Mouse (Mus musculus) spleen, adult 2 months (tissue): Measurements from ENCODE around the gene Fgfr2. TPM values are rescaled to one million over a fixed set of nuclear protein-coding genes. Genes with fewer than 3 reads are reported as not detected.

Experiments
- DNase-seq, 2 experiments: peaks; one replicate each; pipeline versions ENCODE4 v3.0.0 to v3.0.0-alpha.2; 2012 to 2021; ENCODE audit warnings: low spot score in 2 of 2, low read depth in 1 of 2
- H3K27ac ChIP-seq: fragments of 200-500 bp; 2 replicates; pipeline ENCODE4 v1.5.1; 2012; ENCODE audit warnings: low read length, inconsistent platforms; ENCODE audit not compliant: insufficient read depth
- H3K27me3 ChIP-seq: fragments of 200-500 bp; 2 replicates; pipeline ENCODE4 v1.6.1; 2012; ENCODE audit warnings: mild to moderate bottlenecking, moderate library complexity, low read length, inconsistent platforms; ENCODE audit not compliant: control insufficient read depth, insufficient read depth
- H3K36me3 ChIP-seq: fragments of 200-500 bp; 2 replicates; pipeline ENCODE4 v1.6.1; 2012; ENCODE audit warnings: mild to moderate bottlenecking, low read length, inconsistent platforms; ENCODE audit not compliant: control insufficient read depth, insufficient read depth
- H3K4me1 ChIP-seq: fragments of 200-500 bp; 2 replicates; pipeline ENCODE4 v1.6.1; 2011; ENCODE audit warnings: inconsistent platforms; ENCODE audit not compliant: control insufficient read depth, insufficient read depth, insufficient read length
- H3K4me3 ChIP-seq: fragments of 200-500 bp; 2 replicates; pipeline ENCODE4 v1.5.1; 2011; ENCODE audit warnings: mild to moderate bottlenecking, inconsistent platforms; ENCODE audit not compliant: insufficient read depth, insufficient read length; ENCODE audit errors: extremely low read depth
- CTCF ChIP-seq: fragments of 200-500 bp; IDR thresholded peaks from 2 replicates; pipeline ENCODE4 v1.5.1; 2011; ENCODE audit warnings: mild to moderate bottlenecking, inconsistent platforms; ENCODE audit not compliant: insufficient read depth, insufficient read length, insufficient replicate concordance; ENCODE audit errors: extremely low read depth
- POLR2A ChIP-seq: fragments of 200-500 bp; IDR thresholded peaks from 2 replicates; pipeline ENCODE4 v1.6.1; 2011; ENCODE audit warnings: low read depth, low read length, inconsistent platforms
- WGBS: fragments of 180-500 bp; shearing (Covaris S2); methylation state at CpG from one replicate; pipeline ENCODE4 v1.1.7; 2018; 5-methylcytosine and 5-hydroxymethylcytosine counted together
- polyA plus RNA-seq: library from polyadenylated mRNA; depleted of rRNA; stranded (reverse); fragments of >200 nt; gene quantifications from 2 replicates; pipeline ENCODE4 v1.2.3, GENCODE M21; 2012

The Fgfr2 gene
- polyA plus RNA-seq, 1 experiment, result 1.6 TPM

GRCm38 (mm10) chr7:132723906-132724305, 399.2 kb downstream of the Fgfr2 start:
- Histone ChIP-seq H3K27me3 (no peaks in the 10 kb centered on the region), H3K36me3 (no peaks in the 10 kb centered on the region), H3K4me1 (peaks cover 44% of the 10 kb centered on the region), H3K4me3 (no peak overlapping the region), H3K27ac (peak overlapping the region; percentile 73)
- DNase-seq, result no peak
- TF ChIP-seq CTCF (no peak), POLR2A (no peak)
- 58% methylated on average over 11 of the region's 11 CpGs for WGBS

GRCm38 (mm10) chr7:132722401-132723370, 400.5 kb downstream of the Fgfr2 start:
- WGBS, result 77% methylated on average over 12 of the region's 12 CpGs
- peak overlapping the region; percentile 28; the same call in 1 of the 2 replicates for H3K27ac ChIP-seq
- DNase-seq, result no peak

GRCm38 (mm10) chr7:132720562-132720961, 402.6 kb downstream of the Fgfr2 start:
- Histone ChIP-seq H3K27me3 (no peaks in the 10 kb centered on the region), H3K4me1 (peaks cover 52% of the 10 kb centered on the region), H3K4me3 (peak overlapping the region; percentile 17; the same call in 1 of the 2 replicates), H3K36me3 (peaks cover 2% of the 10 kb centered on the region), H3K27ac (peak overlapping the region; percentile 74)
- 46% methylated on average over 8 of the region's 8 CpGs for WGBS
- DNase-seq, result peak; percentile 73 to 88
- TF ChIP-seq CTCF, result no peak
- no peak for TF ChIP-seq POLR2A

More at GRCm38 (mm10) chr7:132722401-132723370, 400.5 kb downstream of the Fgfr2 start:
- H3K4me1 ChIP-seq, result peaks cover 48% of the 10 kb centered on the region
- no peak for TF ChIP-seq CTCF
- TF ChIP-seq POLR2A, result no peak
- no peaks in the 10 kb centered on the region for H3K36me3 ChIP-seq
- no peaks in the 10 kb centered on the region for H3K27me3 ChIP-seq
- no peak overlapping the region for H3K4me3 ChIP-seq

GRCm38 (mm10) chr7:132719570-132719969, 403.6 kb downstream of the Fgfr2 start:
- WGBS, result 84% methylated on average over 4 of the region's 4 CpGs
- no peak for TF ChIP-seq POLR2A
- no peak for TF ChIP-seq CTCF
- Histone ChIP-seq H3K4me1 (peaks cover 52% of the 10 kb centered on the region), H3K4me3 (no peak overlapping the region), H3K36me3 (peaks cover 10% of the 10 kb centered on the region), H3K27ac (peak overlapping the region; percentile 74; the same call in 1 of the 2 replicates), H3K27me3 (no peaks in the 10 kb centered on the region)
- no peak for DNase-seq

GRCm38 (mm10) chr7:132715259-132715658, 407.9 kb downstream of the Fgfr2 start:
- peaks cover 42% of the 10 kb centered on the region for H3K4me1 ChIP-seq
- peaks cover 13% of the 10 kb centered on the region for H3K36me3 ChIP-seq
- TF ChIP-seq POLR2A, result no peak
- TF ChIP-seq CTCF, result no peak
- 96% methylated on average over 4 of the region's 4 CpGs for WGBS
- no peaks in the 10 kb centered on the region for H3K27me3 ChIP-seq
- H3K27ac ChIP-seq, result no peak overlapping the region
- DNase-seq, result no peak
- H3K4me3 ChIP-seq, result no peak overlapping the region

- 37% methylated on average over 6 of the region's 6 CpGs for WGBS
- Histone ChIP-seq H3K27ac (peak overlapping the region; percentile 80), H3K27me3 (no peaks in the 10 kb centered on the region), H3K36me3 (peaks cover 13% of the 10 kb centered on the region), H3K4me3 (no peak overlapping the region), H3K4me1 (peaks cover 36% of the 10 kb centered on the region)
- TF ChIP-seq POLR2A, result no peak
- no peak for TF ChIP-seq CTCF
- DNase-seq, result no peak
These were observed 408.8 kb downstream of the Fgfr2 start for GRCm38 (mm10) chr7:132714236-132714923.
